Mouse (Mus musculus) layer of hippocampus, adult 8-10 months (tissue): ENCODE measurements around the gene Smad5. TPM values are rescaled to one million over a fixed set of nuclear protein-coding genes. Genes with fewer than 3 reads are reported as not detected.

Source experiments
- total RNA-seq, 4 experiments: library from RNA; stranded (reverse); gene quantifications; 2 replicates each; pipeline ENCODE4 v1.2.4; 2022

Gene Smad5
- total RNA-seq, 4 experiments from 2014 or later: 27.1 to 28.8 (median 27.7) TPM

Other genes starting within 250 kb of the Smad5 start
- not detected for gene Il9, start 220.8 kb upstream of the Smad5 start, total RNA-seq
- 10 to 100 TPM in 1 of 4 experiments, 1 to 10 TPM in 3; 6.4 to 10.3 (median 8.0) TPM for gene Fbxl21, start 180.5 kb upstream of the Smad5 start, total RNA-seq
- gene Lect2, start 154.5 kb upstream of the Smad5 start, total RNA-seq: not detected
- 1 to 10 TPM; 4.6 to 5.2 (median 4.8) TPM for gene Tgfbi, start 93.5 kb upstream of the Smad5 start, total RNA-seq
- 1 to 10 TPM; 1.1 to 1.4 (median 1.2) TPM for gene Gm45623, start 50.8 kb downstream of the Smad5 start, total RNA-seq
- 1 to 10 TPM; 1.7 to 3.0 (median 2.3) TPM for gene Trpc7, start 193.0 kb downstream of the Smad5 start, total RNA-seq